Mouse (Mus musculus): Measurements from ENCODE around the gene Hic1. TPM values are rescaled to one million over a fixed set of nuclear protein-coding genes. Genes with fewer than 3 reads are reported as not detected.

The Hic1 gene
- polyA plus RNA-seq, 1 experiment from 2014 or later: 3.2 TPM

- no peaks in the 10 kb centered on the region for H3K4me1 ChIP-seq (replicated peaks; ENCODE audit: control insufficient read depth, insufficient read depth, low read length)
Observed at GRCm38 (mm10) chr11:75116379-75116778, 52.9 kb downstream of the Hic1 start.

More at GRCm38 (mm10) chr11:75116379-75116778, 52.9 kb downstream of the Hic1 start:
- no peaks in the 10 kb centered on the region for H3K27me3 ChIP-seq (replicated peaks; ENCODE audit: control insufficient read depth, insufficient read depth, low read length)
- no peaks in the 10 kb centered on the region for H3K9me3 ChIP-seq (ENCODE audit: control insufficient read depth, low read length)
- 0 out of 2 replicates have a peak, but pooled peaks cover 2% of the 10 kb centered on the region for H3K36me3 ChIP-seq (ENCODE audit: control insufficient read depth, insufficient read depth, low read length)
- no peak for DNase-seq (ENCODE audit: low spot score)
- H3K9ac ChIP-seq (ENCODE audit: low read depth, low read length): no peak overlapping the region
- no peak overlapping the region for H3K4me3 ChIP-seq (ENCODE audit: low read depth, low read length)
- no peak overlapping the region for H3K4me2 ChIP-seq
- no peak overlapping the region for H3K27ac ChIP-seq (ENCODE audit: low read depth, low read length)
- ATAC-seq (replicated peaks; ENCODE audit: low FRiP score): no peak
- WGBS: 82% methylated on average over 6 of the region's 6 CpGs

MicroRNAs within 50 kb of the gene (microRNA counts, 519-probe panel; counts per million panel counts)
- microRNA mmu-miR-132: not detected
- not detected for microRNA mmu-miR-212

Small RNA genes within 50 kb of the gene (microRNA-seq; reads per million reads assigned to microRNA genes)
- gene Mir132 (ENCODE audit: borderline number of aligned reads): 138 reads per million, percentile 51 among the genes with 10 or more reads in this experiment
- gene Mir212 (ENCODE audit: borderline number of aligned reads): 14.4 reads per million, percentile 27 among the genes with 10 or more reads in this experiment

Other genes starting within 250 kb of the Hic1 start
- 10.7 and 12.4 TPM in 2 replicates for gene Smg6, start 243.7 kb downstream of the Hic1 start, polyA plus RNA-seq (2014; fragmentation: Nextera tagmentation; extraction: Ambion mirVana)
- gene Srr, start 243.6 kb downstream of the Hic1 start, polyA plus RNA-seq (2014; fragmentation: Nextera tagmentation; extraction: Ambion mirVana): 10.0 and 10.1 TPM in 2 replicates
- gene Ovca2, start 9.3 kb upstream of the Hic1 start, polyA plus RNA-seq (2014; fragmentation: Nextera tagmentation; extraction: Ambion mirVana): 24.9 and 32.1 TPM in 2 replicates
- gene Dph1, start 21.7 kb upstream of the Hic1 start, polyA plus RNA-seq (2014; fragmentation: Nextera tagmentation; extraction: Ambion mirVana): 30.3 and 34.0 TPM in 2 replicates
- 1.7 and 2.9 TPM in 2 replicates for gene Rtn4rl1, start 24.3 kb upstream of the Hic1 start, polyA plus RNA-seq (2014; fragmentation: Nextera tagmentation; extraction: Ambion mirVana)
- 149 and 154 TPM in 2 replicates for gene Rpa1, start 178.8 kb upstream of the Hic1 start, polyA plus RNA-seq (2014; fragmentation: Nextera tagmentation; extraction: Ambion mirVana)
- 10.4 and 10.9 TPM in 2 replicates for gene Smyd4, start 178.9 kb upstream of the Hic1 start, polyA plus RNA-seq (2014; fragmentation: Nextera tagmentation; extraction: Ambion mirVana)